Mouse (Mus musculus): ENCODE data around the gene Klhdc8b.

- TF ChIP-seq HCFC1 (IDR thresholded peaks at IDR 0.05; ENCODE audit: borderline replicate concordance, insufficient read depth, low read length) = no peak
- no peak for TF ChIP-seq ZC3H11A (IDR thresholded peaks at IDR 0.05; ENCODE audit: borderline replicate concordance, low read depth, low read length)
Measured at GRCm38 (mm10) chr9:108479721-108480351, 18.5 kb upstream of the Klhdc8b start, which contains the start of gene Lamb2.
